Mouse (Mus musculus) G1E-ER4 (cell line): Measurements from ENCODE around the gene Sfswap. TPM values are rescaled to one million over a fixed set of nuclear protein-coding genes. Genes with fewer than 3 reads are reported as not detected.

Experiments used
- GATA1 ChIP-seq: IDR thresholded peaks from one replicate; pipeline ENCODE4 v1.8.0; 2012; ENCODE audit warnings: low read length, inconsistent platforms
- polyA plus RNA-seq: library from polyadenylated mRNA; stranded (reverse); fragments of >175 nt; gene quantifications from 2 replicates; pipeline ENCODE4 v1.2.3, GENCODE M21; 2012

Gene Sfswap
- polyA plus RNA-seq, 1 experiment, result 105 TPM

- TF ChIP-seq GATA1, result no peak
These were observed 58.3 kb downstream of the Sfswap start for GRCm38 (mm10) chr5:129559283-129559682.

GRCm38 (mm10) chr5:129562342-129562741, 61.3 kb downstream of the Sfswap start:
- TF ChIP-seq GATA1, result no peak

GRCm38 (mm10) chr5:129568596-129568995, 67.6 kb downstream of the Sfswap start:
- no peak for TF ChIP-seq GATA1

GRCm38 (mm10) chr5:129578201-129578600, 77.2 kb downstream of the Sfswap start:
- TF ChIP-seq GATA1, result no peak

GRCm38 (mm10) chr5:129580046-129580445, 79.0 kb downstream of the Sfswap start:
- TF ChIP-seq GATA1, result no peak

- no peak for TF ChIP-seq GATA1
These were observed 79.6 kb downstream of the Sfswap start for GRCm38 (mm10) chr5:129580572-129580971.

- no peak for TF ChIP-seq GATA1
These were observed 80.0 kb downstream of the Sfswap start for GRCm38 (mm10) chr5:129581015-129581414.

- no peak for TF ChIP-seq GATA1
These were observed 82.3 kb downstream of the Sfswap start for GRCm38 (mm10) chr5:129583331-129583730.

GRCm38 (mm10) chr5:129583761-129584582, 83.0 kb downstream of the Sfswap start, which contains the start of gene Mmp17:
Gene Mmp17 (plus strand): TSS chr5:129584169.
- no peak for TF ChIP-seq GATA1

GRCm38 (mm10) chr5:129584583-129585541, 83.8 kb downstream of the Sfswap start:
- no peak for TF ChIP-seq GATA1

GRCm38 (mm10) chr5:129586016-129586415, 85.0 kb downstream of the Sfswap start:
- no peak for TF ChIP-seq GATA1

- TF ChIP-seq GATA1, result no peak
These were observed 85.5 kb downstream of the Sfswap start for GRCm38 (mm10) chr5:129586471-129586870.

- no peak for TF ChIP-seq GATA1
These were observed 89.9 kb downstream of the Sfswap start for GRCm38 (mm10) chr5:129590915-129591314.

GRCm38 (mm10) chr5:129594116-129595114, 93.4 kb downstream of the Sfswap start:
- no peak for TF ChIP-seq GATA1

- TF ChIP-seq GATA1, result no peak
These were observed 101.1 kb downstream of the Sfswap start for GRCm38 (mm10) chr5:129602071-129602487.

- no peak for TF ChIP-seq GATA1
These were observed 106.5 kb downstream of the Sfswap start for GRCm38 (mm10) chr5:129607476-129607875.
